Mouse (Mus musculus) left cerebral cortex, adult 2 months (tissue): ENCODE results near the gene Foxn3. TPM values are rescaled to one million over a fixed set of nuclear protein-coding genes. Genes with fewer than 3 reads are reported as not detected.
A peak's percentile ranks its signal among the peaks of the same experiment; 100 is the strongest.
"Not testable (repeated sequence)": the region's sequence is repeated elsewhere in the genome, so short reads cannot be mapped to it uniquely, and the experiment has no call there.

ENCODE experiments used
- DNase-seq, 2 experiments: peaks; one replicate each; pipeline ENCODE4 v3.0.0; 2021 to 2022; ENCODE audit warnings: low spot score in 2 of 2, mixed read lengths in 1 of 2; ENCODE audit errors: extremely low spot score in 1 of 2
- H3K27ac ChIP-seq: fragments of 200-600 bp; 2 replicates; pipeline ENCODE4 v1.8.1; 2022
- H3K4me3 ChIP-seq: fragments of 200-600 bp; 2 replicates; pipeline ENCODE4 v1.8.1; 2022
- CTCF ChIP-seq: fragments of 200-600 bp; IDR thresholded peaks from 2 replicates; pipeline ENCODE4 v1.8.1; 2022; ENCODE audit warnings: antibody characterized with exemption, mild to moderate bottlenecking, moderate library complexity
- intact Hi-C: fragments of 180-260 bp; cut with DNase I; formaldehyde crosslinking; loops from one replicate; pipeline ENCODE4 v1.15.1; 2025
- total RNA-seq, 2 experiments: library from RNA; stranded (reverse); gene quantifications; 2 replicates each; pipeline ENCODE4 v1.2.3; 2021

Gene Foxn3
- total RNA-seq, 2 experiments from 2014 or later: 52.4 to 57.4 TPM

DNA sequence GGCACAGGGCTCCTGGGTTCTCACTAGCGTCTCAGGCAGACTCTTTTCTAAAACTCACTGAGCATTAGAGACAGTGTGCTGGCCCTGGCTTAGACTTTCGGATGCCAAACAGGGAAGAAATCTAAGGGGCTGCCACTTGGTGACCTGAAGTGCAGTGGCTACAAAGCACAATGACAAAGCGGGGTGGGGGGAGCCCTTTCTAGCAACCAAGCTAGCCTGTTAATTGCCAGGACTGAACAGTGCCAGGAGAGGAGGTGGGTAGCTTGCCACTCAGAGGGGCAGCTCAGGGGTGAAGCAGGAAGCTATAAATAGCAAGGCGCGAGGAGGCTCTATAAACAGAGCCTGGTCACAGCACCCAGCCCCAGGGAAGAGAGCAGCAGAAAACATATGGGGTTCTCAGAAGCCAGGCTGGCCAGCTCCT, 347.0 kb downstream of the Foxn3 start:
- TF ChIP-seq CTCF: no peak
- DNase-seq: no peak
- intact Hi-C loops: no loop called here
- Histone ChIP-seq H3K27ac (peak overlapping the region; percentile 34; the same call in 1 of the 2 replicates), H3K4me3 (no peak overlapping the region)

- DNase-seq: no peak
- Histone ChIP-seq H3K4me3 (no peak overlapping the region), H3K27ac (peak overlapping the region; percentile 34; the same call in 1 of the 2 replicates)
- intact Hi-C loops: no loop called here
- TF ChIP-seq CTCF: no peak; the same call in 1 of the 2 replicates
Observed at GRCm38 (mm10) chr12:99215521-99216255, 347.7 kb downstream of the Foxn3 start.

DNA sequence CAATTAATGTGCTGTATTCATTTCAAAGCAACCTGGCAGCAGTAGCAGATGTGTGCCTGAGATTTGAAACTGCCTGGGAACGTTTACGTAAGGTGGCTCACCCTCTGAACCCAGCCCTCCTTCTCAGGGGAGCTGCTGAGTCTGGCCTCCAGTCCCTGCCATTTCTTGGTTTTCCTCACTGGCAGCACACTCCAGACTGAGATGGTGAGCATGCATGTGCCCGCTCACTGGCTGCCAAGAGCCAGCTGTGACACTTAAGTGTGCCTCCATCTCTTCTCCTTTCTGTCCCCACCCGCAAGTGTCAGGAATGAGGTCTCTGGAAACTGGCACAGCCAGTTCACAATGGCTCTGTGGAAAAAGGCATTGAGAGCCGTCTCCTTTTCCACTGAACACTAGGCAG, 349.3 kb downstream of the Foxn3 start:
- TF ChIP-seq CTCF: no peak
- Histone ChIP-seq H3K27ac (no peak overlapping the region), H3K4me3 (no peak overlapping the region)
- intact Hi-C loops: no loop called here
- DNase-seq: no peak

DNA sequence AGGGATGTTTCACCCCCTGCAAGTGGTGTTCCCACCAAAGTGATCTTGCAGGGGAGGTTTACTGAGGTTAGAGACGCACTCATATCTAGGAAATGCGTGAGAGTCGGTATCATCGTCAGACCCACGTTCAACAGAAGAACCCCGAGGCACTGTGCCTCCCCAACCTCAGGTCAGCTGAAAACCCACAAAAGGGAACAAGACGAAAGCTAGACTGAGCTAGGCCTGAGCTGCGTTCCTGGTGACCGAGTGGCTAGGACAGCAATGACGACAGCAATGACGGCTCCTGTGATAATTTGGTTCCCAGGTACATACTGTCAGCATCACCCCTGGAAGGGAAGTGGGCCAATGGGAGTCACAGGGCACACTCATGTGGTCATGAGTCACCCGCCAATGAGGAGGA, 350.2 kb downstream of the Foxn3 start:
- H3K4me3 ChIP-seq: no peak overlapping the region
- H3K27ac ChIP-seq: no peak overlapping the region
- no peak for DNase-seq
- intact Hi-C loops: no loop called here
- no peak for TF ChIP-seq CTCF

- Histone ChIP-seq H3K27ac (no peak overlapping the region), H3K4me3 (no peak overlapping the region)
- intact Hi-C loops: no loop called here
- no peak for DNase-seq
- TF ChIP-seq CTCF: no peak
Observed at GRCm38 (mm10) chr12:99209801-99210200, 353.6 kb downstream of the Foxn3 start.

- no peak for DNase-seq
- TF ChIP-seq CTCF: no peak
- Histone ChIP-seq H3K27ac (no peak overlapping the region), H3K4me3 (no peak overlapping the region)
- intact Hi-C loops: no loop called here
Observed at GRCm38 (mm10) chr12:99208251-99208650, 355.1 kb downstream of the Foxn3 start.

GRCm38 (mm10) chr12:99207014-99207612, 356.3 kb downstream of the Foxn3 start:
- no peak for DNase-seq
- H3K27ac ChIP-seq: no peak overlapping the region
- intact Hi-C loops: no loop called here
- no peak; the same call in 1 of the 2 replicates for TF ChIP-seq CTCF
- H3K4me3 ChIP-seq: no peak overlapping the region

- no peak for TF ChIP-seq CTCF
- H3K27ac ChIP-seq: no peak overlapping the region
- no peak for DNase-seq
- intact Hi-C loops: no loop called here
- H3K4me3 ChIP-seq: no peak overlapping the region
Observed at GRCm38 (mm10) chr12:99205734-99206133, 357.6 kb downstream of the Foxn3 start.

GRCm38 (mm10) chr12:99199124-99199483, 364.3 kb downstream of the Foxn3 start:
- DNase-seq: no peak
- no peak; the same call in 1 of the 2 replicates for TF ChIP-seq CTCF
- no peak overlapping the region for H3K4me3 ChIP-seq
- intact Hi-C loops: no loop called here
- H3K27ac ChIP-seq: no peak overlapping the region

GRCm38 (mm10) chr12:99198428-99199123, 364.8 kb downstream of the Foxn3 start:
- no peak for TF ChIP-seq CTCF
- no peak overlapping the region for H3K27ac ChIP-seq
- DNase-seq: no peak
- no peak overlapping the region for H3K4me3 ChIP-seq
- intact Hi-C loops: no loop called here

DNA sequence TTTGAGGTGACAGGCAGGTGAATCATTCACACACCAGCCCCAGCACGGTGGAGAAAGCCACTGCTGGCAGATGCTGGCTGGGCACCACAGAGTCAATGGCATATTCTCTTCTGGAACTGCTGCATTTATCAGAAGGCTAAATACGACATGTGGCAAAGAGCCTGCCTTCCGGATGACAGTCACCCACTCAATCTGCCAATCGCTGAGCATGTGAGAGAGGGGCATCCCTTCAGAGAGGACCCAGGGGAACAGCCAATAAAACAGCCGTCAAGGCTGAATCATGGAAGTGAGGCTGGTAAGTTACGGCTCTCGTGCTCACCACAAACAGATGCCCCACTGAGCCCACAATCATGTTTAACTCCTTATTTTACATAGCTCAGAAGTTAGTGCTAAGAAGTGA, 366.4 kb downstream of the Foxn3 start:
- no peak for TF ChIP-seq CTCF
- intact Hi-C loops: no loop called here
- Histone ChIP-seq H3K27ac (no peak overlapping the region), H3K4me3 (no peak overlapping the region)
- DNase-seq: no peak

GRCm38 (mm10) chr12:99195655-99196054, 367.7 kb downstream of the Foxn3 start:
- intact Hi-C loops: no loop called here
- no peak for TF ChIP-seq CTCF
- DNase-seq: no peak
- no peak overlapping the region for H3K27ac ChIP-seq
- H3K4me3 ChIP-seq: no peak overlapping the region

- DNase-seq, H3K27ac ChIP-seq, H3K4me3 ChIP-seq, intact Hi-C loops: not testable (repeated sequence)
Observed at GRCm38 (mm10) chr12:99194120-99194519, 369.3 kb downstream of the Foxn3 start.
